Mouse (Mus musculus): ENCODE results near the gene Synpo2.

DNA sequence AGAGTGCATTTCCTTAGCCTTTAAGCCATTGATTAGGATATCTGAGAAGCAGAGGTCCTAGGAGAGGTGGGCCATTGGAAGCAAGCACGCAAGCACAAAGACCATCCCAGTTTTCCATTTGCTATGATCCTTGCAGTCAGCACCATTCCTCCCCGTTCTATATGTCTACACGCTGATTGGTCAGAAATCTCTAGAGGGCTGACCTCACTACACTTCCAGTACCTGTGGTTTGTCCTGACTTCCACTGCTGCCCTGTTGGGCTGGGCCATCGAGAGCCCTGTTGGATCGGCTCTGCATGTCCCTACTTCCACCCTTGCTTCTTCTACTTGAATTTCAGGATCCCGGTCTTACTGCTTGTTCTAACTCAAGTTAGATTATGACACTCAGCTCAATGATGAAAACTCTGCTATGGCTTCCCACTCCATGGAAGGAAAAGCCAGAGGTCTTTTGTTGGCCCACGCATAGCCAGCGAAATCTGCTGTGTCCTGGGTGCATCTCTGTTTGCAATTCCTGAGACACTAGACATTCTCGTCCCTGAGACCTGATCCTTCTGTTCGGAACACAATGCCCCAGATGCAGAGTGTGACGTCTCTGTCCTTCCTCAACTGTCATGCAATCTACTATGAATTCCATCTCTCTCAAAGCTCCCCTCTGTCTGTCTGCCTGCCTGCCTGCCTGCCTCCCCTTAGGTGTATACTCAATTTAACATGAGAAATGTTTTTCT lies 146.5 kb downstream of the Synpo2 start:
- TF ChIP-seq EP300 (IDR thresholded peaks at IDR 0.05) = no peak
- TF ChIP-seq CTCF (IDR thresholded peaks at IDR 0.05) = no peak

Data from lung, postnatal 0 days (tissue).